Mouse (Mus musculus) erythroid progenitor cell, adult 5-6 weeks (primary cell): ENCODE measurements around the gene Fam71f1. TPM values are rescaled to one million over a fixed set of nuclear protein-coding genes. Genes with fewer than 3 reads are reported as not detected.

ENCODE experiments used
- ATAC-seq: replicated peaks from 2 replicates; pipeline ENCODE4 v1.8.0; 2016; ENCODE audit warnings: moderate number of reproducible peaks, mild to moderate bottlenecking, moderate TSS enrichment, inconsistent platforms; ENCODE audit not compliant: poor library complexity, low FRiP score, severe bottlenecking
- total RNA-seq, 2 experiments: library from RNA; stranded (forward) in 1 of 2; stranded (reverse) in 1 of 2; fragments of 150-400 nt in 1 of 2; fragments of 186-747, 209-891 nt in 1 of 2; gene quantifications; 2 replicates each; pipeline versions ENCODE4 v1.2.3 to v1.2.4; 2015 to 2017; ENCODE audit warnings: low replicate concordance in 2 of 2

Gene Fam71f1
- total RNA-seq (2015; ENCODE audit: low replicate concordance), result not detected in 2 replicates
- total RNA-seq (2017; ENCODE audit: low replicate concordance), result not detected in 2 replicates

DNA sequence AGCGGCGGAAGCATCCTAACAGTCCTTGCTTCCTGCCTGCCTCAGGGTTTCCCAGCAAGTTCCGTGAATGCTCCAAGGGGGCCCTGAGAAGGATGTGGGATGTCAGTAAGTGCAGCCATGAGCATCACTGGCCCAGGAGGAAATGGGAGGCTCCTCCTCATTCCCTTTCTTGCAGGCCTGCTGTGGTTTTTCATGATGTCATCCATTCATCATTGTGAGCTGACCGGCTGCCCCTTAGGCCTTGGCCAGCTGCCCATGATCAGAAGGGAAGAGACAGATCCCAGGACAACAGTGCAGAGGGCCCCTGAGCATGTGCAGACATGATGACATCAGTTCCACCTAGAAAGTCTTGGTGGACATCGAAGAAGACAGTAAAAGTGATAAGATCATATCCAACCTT is at the start of gene Fam71f1:
TSS of gene Fam71f1 (plus strand) at position 262 of the 400 bp plus-strand sequence.
- ATAC-seq, result no peak

DNA sequence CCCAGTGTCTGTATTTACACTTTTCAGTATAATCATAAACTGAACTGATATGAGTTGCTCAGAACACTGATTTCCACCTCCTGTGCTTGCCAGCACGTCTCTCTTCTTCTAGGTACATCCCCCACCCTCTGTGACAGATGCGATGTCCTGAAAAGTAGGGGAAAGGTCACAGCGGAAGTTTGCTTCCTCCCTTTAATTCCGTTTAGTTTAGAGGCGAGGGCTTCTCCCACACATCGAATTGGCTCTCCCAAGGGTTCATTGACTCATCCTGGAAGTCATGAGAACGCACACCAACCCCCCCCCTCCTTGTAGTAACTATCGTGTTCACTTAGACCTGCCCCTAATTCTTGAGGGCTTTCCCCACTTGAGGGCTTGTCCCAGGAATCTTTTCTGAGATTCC is 48.0 kb upstream of the Fam71f1 start:
- ATAC-seq, result no peak

DNA sequence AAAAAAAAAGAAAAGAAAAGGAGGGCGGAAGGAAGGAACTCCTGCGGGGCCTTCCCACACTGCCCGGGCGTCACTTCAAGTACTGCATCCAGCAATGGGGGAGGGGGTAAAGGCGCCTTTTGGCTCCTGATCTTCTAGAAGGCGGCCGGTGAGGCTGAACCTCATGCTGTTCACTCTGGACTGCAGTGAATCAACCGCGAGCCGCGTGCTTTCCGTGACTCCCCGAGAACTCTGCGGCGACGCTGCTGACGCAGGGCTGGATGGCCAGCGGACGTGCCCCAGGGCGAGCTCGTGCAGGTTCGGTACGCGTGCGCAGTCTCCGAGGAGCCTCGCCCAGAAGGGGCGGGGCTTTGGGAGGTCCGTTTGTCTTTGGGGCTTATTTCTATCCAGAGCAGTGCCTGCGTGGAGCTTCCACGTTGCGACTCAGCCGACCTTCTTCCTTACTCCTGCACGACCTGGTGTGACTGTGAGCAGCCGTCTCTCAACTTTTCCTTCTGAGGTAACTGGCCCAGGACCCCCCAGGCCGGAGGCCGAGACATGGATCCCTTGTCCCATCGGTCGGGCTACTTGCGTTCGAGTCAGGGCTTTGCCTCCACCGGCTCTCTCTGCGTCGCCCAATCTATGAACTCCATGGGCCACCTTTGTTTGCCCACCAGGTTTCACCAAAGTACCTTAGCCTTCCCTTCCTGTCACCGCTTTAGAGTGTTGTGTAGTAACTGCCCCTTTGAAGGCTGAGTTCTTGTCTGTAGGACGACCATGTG is 46.4 kb upstream of the Fam71f1 start, which contains the start of gene Hilpda:
TSS of gene Hilpda (plus strand) at position 177 of the 761 bp plus-strand sequence.
- ATAC-seq, result peak; percentile 100

DNA sequence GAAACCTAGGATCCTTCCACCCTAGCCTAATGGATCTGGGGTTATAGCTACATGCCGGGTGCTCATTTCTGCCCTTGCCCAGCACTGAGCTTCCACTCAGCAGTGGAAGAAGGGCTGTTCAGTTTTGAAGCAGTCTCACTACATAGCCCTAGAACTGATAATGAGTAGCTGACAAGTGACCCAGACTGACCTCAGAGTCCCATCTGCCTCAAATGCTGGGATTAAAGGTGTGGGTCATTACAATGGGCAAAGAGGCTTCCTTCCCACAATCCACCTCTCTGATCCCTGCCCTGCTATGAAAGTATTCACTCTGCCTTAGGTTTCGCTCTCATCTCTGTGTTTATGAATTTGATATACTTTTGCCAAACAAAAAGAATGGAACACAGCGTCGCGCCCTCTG is 42.2 kb upstream of the Fam71f1 start:
- no peak for ATAC-seq

DNA sequence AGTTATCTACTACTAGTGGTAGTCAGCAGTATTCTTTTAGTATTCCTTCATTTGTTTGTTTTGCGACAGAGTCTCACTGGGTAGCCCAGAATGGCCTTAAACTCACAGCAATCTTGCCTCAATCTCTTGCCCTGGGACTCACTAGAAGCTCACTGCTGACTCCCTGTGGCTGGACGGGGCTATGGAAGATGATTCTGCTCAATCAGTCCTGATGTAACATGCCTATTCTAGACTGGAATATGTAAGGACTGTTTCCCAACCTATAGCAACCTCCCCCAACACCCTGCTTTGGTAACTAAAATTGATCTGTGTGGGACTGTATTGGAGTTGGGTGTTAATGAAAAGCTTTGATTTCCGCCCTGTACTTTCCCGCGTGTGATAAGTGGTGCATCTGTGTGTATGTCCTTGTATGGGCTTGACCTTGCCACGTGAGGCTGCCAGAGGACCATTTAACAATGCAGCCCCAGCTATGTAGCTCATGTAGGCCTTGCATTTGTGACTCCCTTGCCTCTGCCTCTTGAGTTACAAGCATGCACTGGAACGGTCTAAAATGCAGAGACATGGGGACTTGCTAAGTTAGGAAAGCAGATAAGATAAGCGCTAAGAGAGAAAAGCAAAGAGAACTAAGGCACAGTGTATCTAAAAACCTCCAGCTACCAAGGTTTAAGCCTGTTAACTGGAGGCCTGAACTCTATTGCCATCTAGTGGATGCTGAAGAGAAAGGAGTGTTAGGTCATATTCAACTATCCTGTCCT is 40.2 kb upstream of the Fam71f1 start:
- no peak for ATAC-seq

DNA sequence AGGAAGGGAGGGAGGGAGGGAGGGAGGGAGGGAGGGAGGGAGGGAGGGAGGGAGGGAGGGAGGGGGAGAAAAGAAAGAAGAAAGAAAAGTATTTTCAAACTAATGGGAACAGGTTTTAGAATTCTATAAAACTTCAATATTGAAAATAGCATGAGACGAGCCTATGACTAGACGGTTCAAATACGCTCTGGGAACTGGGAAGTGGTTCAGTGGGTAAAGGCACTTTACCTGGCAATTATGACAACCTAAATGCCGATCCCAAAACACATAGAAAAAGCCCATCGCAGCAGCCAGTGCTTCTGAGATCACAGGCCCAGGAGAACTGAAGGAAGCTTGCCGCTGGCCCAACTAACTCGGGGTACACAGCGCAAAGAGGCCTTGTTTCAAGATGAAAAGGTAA is 39.6 kb upstream of the Fam71f1 start, which contains the start of gene Fam71f2:
TSS of gene Fam71f2 (plus strand) at position 301 of the 400 bp plus-strand sequence.
- no peak for ATAC-seq

DNA sequence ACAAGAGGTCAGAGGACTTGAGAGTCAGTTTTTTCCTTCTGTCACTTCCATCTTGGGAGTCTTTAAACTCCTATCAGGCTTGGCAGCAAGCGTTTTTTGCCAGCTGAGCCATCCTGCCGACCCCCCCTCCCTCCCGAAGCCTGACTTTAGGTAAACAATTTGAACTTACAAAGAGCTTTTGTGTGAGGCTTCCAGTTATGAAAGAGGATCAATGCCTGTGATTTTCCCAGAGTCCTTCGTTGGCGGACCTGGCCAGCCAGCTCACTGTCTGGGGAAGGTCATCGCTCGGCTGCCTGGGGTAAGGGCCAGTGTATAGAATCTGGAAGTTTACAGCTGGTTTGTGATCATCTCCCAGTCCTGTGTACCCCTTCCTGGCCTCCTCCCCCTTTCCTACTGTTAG is 38.3 kb upstream of the Fam71f1 start:
- ATAC-seq, result no peak

DNA sequence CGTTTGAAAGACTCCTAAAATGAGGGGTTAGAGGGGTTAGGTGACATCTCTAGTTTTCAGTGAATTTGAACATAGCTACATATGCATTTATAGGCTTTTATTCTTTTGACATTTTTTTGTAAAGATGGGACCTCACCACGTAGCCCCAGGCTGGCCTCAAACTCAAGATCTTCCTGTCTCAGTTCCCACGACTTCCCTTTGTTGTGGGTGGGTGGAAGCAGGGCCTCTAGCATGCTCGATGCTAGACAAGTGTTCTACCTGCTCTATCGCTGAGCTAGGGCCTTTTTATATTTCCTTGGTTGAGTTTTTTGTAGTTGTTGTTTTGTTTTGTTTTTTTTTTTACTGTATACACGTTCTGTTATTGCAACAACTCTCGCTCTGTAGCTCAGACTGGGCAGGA is 32.1 kb upstream of the Fam71f1 start:
- ATAC-seq, result no peak

DNA sequence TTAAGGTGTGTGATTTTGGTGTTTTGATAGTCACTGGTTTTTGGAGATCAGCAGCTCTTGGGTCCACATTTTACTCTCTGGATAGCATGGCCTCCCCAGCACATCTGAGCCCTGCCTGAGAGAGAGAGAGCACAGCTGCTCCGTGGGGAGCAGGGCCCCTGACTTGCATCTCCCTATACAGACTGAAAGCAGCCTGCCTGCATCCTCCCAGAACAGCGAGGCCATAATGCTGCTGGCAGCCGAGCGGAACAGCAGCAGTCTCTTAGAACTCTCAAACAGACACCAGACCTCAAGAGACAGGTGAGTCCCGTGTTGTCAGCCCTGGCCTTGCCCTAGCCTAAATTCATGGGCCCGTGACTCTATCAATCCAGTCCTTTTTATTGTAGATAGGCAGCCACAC is 31.5 kb upstream of the Fam71f1 start:
- ATAC-seq, result no peak

DNA sequence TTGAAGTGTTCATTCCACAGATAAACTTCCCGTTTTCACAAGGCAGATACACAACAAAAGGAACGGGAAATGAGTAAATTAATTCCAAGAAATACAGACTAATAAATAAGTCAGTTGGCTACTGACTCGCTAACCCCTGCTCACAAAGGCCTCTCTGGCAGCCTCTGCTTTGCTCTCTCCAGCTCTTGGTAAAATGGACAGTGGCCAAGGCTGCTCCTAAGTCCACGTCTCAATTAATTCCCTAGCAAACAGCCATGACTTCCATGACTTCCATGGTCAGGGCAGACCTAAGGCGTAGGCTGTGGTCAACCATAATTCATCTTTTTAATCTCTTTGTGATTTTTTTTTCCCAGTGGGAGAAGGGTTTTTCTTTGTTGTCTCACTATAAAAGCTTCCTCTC is 31.0 kb upstream of the Fam71f1 start:
- no peak for ATAC-seq

DNA sequence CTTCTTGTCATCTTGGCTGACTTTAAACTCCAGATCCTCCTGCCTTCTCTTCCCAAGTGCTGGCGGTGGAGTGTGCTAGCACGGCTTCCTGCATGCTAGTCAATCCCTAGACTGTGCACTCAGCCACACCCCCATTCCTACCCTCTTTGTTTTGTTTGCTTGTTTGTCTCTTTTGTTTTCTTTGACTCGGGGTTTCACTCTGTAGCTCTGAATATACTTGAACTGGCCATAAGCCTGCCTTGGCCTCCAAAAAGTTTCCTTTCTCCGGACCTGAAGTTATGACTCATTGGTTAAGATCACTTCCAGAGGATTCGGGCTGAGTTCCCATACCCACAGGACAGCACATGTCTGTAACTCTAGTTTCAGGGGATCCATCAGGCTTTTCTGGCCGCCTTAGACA is 30.3 kb upstream of the Fam71f1 start:
- no peak for ATAC-seq

DNA sequence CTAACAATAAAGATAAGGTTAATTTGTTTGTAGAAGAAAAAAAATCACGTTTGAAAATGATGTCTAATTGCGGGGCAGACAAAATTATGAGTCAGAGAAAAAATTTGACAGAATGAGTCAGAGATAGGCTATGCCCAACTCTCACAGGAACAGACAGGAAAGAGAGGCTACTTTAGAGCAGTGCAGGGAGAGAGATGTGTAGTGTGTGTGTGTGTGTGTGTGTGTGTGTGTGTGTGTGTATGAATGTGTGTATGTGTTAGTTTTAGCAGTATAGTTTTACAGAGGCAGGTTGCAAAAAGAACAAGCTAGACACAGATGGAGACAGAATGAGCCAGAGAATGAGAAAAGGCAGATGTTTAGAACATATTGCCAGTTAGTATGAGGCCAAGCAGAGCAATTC is 19.8 kb upstream of the Fam71f1 start:
- ATAC-seq, result no peak

DNA sequence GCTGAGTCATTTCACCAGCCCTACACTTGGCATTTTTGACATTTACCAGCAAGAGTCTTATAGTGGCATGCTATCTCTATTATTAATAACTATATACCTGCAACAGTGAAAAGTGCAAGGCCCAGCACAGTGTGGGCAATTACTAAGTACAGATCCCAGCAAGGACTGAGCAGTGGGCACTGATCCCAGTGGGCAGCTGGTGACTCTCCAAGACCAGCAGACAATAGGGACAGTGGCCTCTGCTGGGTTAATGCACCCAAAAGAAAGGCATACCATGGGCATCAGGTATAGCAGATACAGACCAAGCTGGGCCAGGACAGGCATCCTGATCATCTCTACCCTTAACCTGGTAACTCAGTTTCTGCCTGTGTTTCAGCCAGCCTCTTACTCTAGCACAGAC is 15.7 kb upstream of the Fam71f1 start:
- no peak for ATAC-seq

DNA sequence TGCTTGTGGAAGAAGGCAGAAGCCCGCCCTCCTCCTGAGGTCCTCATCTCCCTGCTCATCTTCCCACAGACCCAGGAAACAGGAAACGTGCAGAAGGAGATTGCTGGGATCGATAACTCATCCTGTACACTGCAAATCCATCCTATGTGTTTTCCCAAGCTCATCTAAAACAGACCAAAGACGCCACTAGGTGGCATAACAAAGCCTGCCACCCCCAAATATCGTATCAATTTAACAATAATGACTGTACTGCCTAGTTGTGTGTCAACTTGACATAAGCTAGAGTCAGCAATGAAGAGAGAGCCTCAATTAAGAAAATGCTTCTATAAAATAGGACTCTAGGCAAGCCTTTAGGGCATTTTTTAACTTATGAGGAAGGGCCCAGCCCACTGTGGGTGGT is 15.2 kb upstream of the Fam71f1 start:
- no peak for ATAC-seq

DNA sequence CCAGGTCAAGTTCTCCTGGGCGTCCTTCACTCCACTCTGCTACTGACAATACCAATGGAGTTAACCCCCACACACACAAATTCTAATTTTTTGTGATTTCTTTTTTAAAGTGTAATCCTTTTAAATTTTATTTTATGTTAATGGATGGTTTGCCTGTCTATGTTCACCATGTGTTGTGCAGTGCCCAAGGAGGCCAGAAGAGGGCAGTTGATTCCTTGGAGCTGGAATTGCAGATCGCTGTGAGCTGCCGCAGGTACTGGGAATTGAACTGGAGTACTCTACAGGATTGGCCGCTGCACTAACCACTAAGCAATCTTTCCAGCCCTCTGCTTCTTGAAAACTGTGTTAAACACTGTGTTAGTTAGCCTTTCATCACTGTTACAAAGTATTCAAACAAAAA is 13.5 kb upstream of the Fam71f1 start:
- no peak for ATAC-seq

DNA sequence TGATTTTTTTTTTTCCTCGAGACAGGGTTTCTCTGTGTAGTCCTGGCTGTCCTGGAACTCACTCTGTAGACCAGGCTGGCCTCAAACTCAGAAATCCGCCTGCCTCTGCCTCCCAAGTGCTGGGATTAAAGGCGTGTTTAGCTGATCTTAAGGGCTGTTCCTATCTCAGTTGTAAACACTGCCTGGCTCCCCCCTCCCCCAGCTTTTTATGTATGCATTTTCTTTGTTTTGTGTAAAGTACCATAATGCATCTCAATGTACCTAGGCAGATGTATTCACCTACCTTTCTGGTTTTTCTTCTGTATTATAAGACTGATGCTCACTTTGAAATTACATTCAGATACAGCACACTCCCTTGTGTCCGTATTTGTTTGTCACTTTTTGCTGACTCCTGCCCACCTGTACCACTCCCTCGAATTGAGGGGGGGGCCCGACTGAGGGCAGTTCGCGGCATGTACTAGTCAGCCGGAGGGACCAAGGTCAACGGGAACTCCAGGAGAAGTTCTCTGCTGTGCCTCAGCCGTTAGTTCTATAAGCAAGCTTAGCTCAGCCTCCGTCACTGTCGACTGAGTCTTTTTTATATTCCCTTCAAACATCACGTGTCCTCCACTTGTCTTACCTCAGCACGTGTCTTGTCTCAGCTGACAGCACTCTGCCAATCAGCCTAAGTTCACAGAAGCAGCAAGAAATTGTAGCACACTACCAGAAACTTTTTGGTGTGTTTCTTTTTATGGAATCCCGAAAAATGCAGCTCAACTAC is 9.9 kb upstream of the Fam71f1 start:
- no peak for ATAC-seq

DNA sequence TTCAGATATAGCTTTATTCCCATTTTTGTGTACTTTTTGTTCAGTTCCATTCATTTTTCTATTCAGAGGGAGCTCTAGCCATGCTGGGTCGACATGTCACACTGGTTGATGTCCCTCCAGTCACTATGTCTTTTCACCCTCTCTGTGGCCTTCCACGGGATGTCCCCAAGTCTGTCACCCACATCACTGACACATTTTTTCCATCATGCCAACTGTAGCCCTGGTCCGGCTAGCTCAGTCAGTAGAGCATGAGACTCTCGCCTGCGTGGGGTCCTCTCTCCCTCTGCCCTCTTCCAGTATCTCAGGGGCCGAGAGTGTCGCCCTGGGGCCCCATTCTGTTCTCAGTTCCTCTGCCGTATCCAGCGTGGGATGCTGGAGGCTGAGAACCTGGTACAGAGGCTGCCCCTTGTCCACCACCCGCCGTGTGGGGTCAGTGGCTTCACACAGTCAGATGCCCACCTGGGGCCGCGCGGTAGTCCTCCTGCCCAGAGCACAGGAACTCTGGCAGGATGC is 5.2 kb upstream of the Fam71f1 start:
- ATAC-seq, result no peak

DNA sequence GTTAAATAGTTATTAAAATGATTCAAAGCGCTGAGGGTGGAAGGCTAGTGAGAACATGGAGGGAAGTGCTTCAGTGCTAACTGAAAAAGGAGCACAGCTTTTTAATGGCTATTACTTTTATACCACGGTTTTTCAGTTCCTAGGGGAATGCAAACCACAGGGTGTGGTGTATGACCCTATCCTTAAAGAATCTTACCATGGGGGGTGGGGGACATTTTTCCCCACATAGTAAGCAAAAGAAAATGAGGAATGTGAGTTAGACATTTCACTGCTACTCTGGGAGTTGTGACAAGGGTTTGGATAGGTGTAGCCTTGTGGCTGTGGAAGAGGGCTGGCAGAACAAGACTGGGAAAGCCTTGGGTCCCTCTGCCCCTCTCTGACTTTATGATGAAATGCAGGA is 1.7 kb upstream of the Fam71f1 start:
- ATAC-seq, result no peak

DNA sequence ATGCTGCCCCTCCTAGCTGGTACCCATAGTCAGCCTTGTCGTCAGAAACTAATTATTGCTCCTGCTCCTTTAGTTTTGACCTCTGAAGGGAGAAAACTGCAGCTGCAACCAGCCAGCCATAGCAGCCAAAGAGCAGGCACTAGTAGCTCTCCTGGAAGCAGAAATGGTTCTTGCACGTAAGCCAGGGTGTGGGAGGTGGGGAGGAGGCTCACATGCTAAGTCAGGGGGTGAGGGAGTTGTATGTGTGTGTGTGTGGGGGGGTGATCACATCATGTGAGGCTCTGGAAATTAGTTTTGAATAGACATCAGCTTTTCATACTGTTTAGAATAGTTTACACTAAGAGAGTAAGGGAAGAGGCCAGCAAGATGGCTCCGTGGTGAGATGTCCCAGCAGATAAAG is 999 bp upstream of the Fam71f1 start:
- ATAC-seq, result no peak

DNA sequence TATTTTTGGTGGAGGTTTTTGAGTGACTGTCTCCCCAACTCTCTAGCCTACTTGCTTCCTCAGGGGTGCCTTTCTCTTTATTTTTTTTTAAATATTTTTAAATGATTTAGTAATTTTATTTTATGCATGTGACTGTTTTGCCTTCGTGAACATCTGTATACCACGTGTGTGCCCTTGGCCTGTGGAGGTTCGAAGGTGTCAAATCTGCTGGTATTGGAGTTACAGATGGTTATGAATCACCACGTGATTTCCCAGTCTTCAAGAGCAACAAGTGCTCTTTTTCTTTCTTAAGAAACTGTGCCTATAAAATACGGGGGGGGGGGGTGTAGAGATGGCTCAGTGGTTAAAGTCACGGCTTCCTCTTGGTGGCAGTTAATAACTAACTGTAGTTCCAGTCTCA is 2.6 kb downstream of the Fam71f1 start:
- no peak for ATAC-seq
